Mouse (Mus musculus): ENCODE measurements at regions not wholly inside any gene's neighbourhood (a gene's known extent, or its start where the extent isn't known, plus 50 kb on each side); places are given as distances from the start of the nearest gene placed in this dataset.

- TF ChIP-seq CTCF (conservative IDR thresholded peaks at IDR 0.05 in 1 of 2, IDR thresholded peaks at IDR 0.05 in 1 of 2; ENCODE audit: low read depth in 2 of 2, low read length in 2 of 2) (no peak), BHLHE40 (IDR thresholded peaks at IDR 0.05; ENCODE audit: low read depth, low read length) (no peak), SMC3 (IDR thresholded peaks at IDR 0.05; ENCODE audit: low read depth, low read length) (no peak)
Measured at GRCm38 (mm10) chr5:42473493-42473892, 405.7 kb downstream of the Gm16223 start.
